Mouse (Mus musculus): ENCODE results near the gene Msx1. TPM values are rescaled to one million over a fixed set of nuclear protein-coding genes. Genes with fewer than 3 reads are reported as not detected.
A peak's percentile ranks its signal among the peaks of the same experiment; 100 is the strongest.

Msx1 gene
- polyA plus RNA-seq, 1 experiment from 2014 or later: 0.89 TPM

- Histone ChIP-seq H3K4me1 (replicated peaks; ENCODE audit: control insufficient read depth, insufficient read depth, low read length) (peaks cover 5% of the 10 kb centered on the region; the same call in 1 of the 2 replicates), H3K27me3 (replicated peaks; ENCODE audit: control insufficient read depth, insufficient read depth, low read length) (peaks cover 98% of the 10 kb centered on the region), H3K9ac (ENCODE audit: low read depth, low read length) (no peak overlapping the region), H3K27ac (ENCODE audit: low read depth, low read length) (no peak overlapping the region), H3K4me2 (replicated peaks; ENCODE audit: low read depth) (no peak overlapping the region), H3K4me3 (ENCODE audit: low read depth, low read length) (no peak overlapping the region), H3K36me3 (ENCODE audit: control insufficient read depth, insufficient read depth) (no peaks in the 10 kb centered on the region), H3K9me3 (ENCODE audit: control insufficient read depth) (0 out of 2 replicates have a peak, but pooled peaks cover 3% of the 10 kb centered on the region)
- no peak for TF ChIP-seq CTCF (IDR thresholded peaks at IDR 0.05; ENCODE audit: low read depth)
- no peak for ATAC-seq
- 2% methylated on average over 14 of the region's 14 CpGs for WGBS
Observed at GRCm38 (mm10) chr5:37828001-37828400, 3.6 kb upstream of the Msx1 start.

- Histone ChIP-seq H3K9me3 (ENCODE audit: control insufficient read depth) (0 out of 2 replicates have a peak, but pooled peaks cover 3% of the 10 kb centered on the region), H3K9ac (ENCODE audit: low read depth, low read length) (no peak overlapping the region), H3K27me3 (replicated peaks; ENCODE audit: control insufficient read depth, insufficient read depth, low read length) (peaks cover 98% of the 10 kb centered on the region), H3K36me3 (ENCODE audit: control insufficient read depth, insufficient read depth) (no peaks in the 10 kb centered on the region), H3K4me2 (replicated peaks; ENCODE audit: low read depth) (no peak overlapping the region), H3K4me1 (replicated peaks; ENCODE audit: control insufficient read depth, insufficient read depth, low read length) (peaks cover 5% of the 10 kb centered on the region; the same call in 1 of the 2 replicates), H3K27ac (ENCODE audit: low read depth, low read length) (no peak overlapping the region), H3K4me3 (ENCODE audit: low read depth, low read length) (no peak overlapping the region)
- WGBS: 4% methylated on average over 9 of the region's 9 CpGs
- TF ChIP-seq CTCF (IDR thresholded peaks at IDR 0.05; ENCODE audit: low read depth): no peak
- ATAC-seq: no peak
Observed at GRCm38 (mm10) chr5:37827626-37827950, 3.2 kb upstream of the Msx1 start.

GRCm38 (mm10) chr5:37826706-37827625, 2.6 kb upstream of the Msx1 start:
- Histone ChIP-seq H3K4me3 (ENCODE audit: low read depth, low read length) (no peak overlapping the region), H3K36me3 (ENCODE audit: control insufficient read depth, insufficient read depth) (no peaks in the 10 kb centered on the region), H3K9me3 (ENCODE audit: control insufficient read depth) (0 out of 2 replicates have a peak, but pooled peaks cover 3% of the 10 kb centered on the region), H3K4me1 (replicated peaks; ENCODE audit: control insufficient read depth, insufficient read depth, low read length) (peaks cover 5% of the 10 kb centered on the region; the same call in 1 of the 2 replicates), H3K9ac (ENCODE audit: low read depth, low read length) (no peak overlapping the region), H3K27ac (ENCODE audit: low read depth, low read length) (no peak overlapping the region), H3K27me3 (replicated peaks; ENCODE audit: control insufficient read depth, insufficient read depth, low read length) (peaks cover 98% of the 10 kb centered on the region), H3K4me2 (replicated peaks; ENCODE audit: low read depth) (0 out of 2 replicates have a peak overlapping the region, but pooled peaks have one; percentile 17)
- ATAC-seq: no peak
- WGBS: 3% methylated on average over 59 of the region's 59 CpGs
- TF ChIP-seq CTCF (IDR thresholded peaks at IDR 0.05; ENCODE audit: low read depth): no peak

GRCm38 (mm10) chr5:37825611-37826445, 1.4 kb upstream of the Msx1 start:
- Histone ChIP-seq H3K36me3 (ENCODE audit: control insufficient read depth, insufficient read depth) (no peaks in the 10 kb centered on the region), H3K9me3 (ENCODE audit: control insufficient read depth) (0 out of 2 replicates have a peak, but pooled peaks cover 3% of the 10 kb centered on the region), H3K4me1 (replicated peaks; ENCODE audit: control insufficient read depth, insufficient read depth, low read length) (peaks cover 5% of the 10 kb centered on the region; the same call in 1 of the 2 replicates), H3K27ac (ENCODE audit: low read depth, low read length) (no peak overlapping the region), H3K27me3 (replicated peaks; ENCODE audit: control insufficient read depth, insufficient read depth, low read length) (peaks cover 98% of the 10 kb centered on the region), H3K4me2 (replicated peaks; ENCODE audit: low read depth) (no peak overlapping the region), H3K4me3 (ENCODE audit: low read depth, low read length) (0 out of 2 replicates have a peak overlapping the region, but pooled peaks have one; percentile 9), H3K9ac (ENCODE audit: low read depth, low read length) (no peak overlapping the region)
- TF ChIP-seq CTCF (IDR thresholded peaks at IDR 0.05; ENCODE audit: low read depth): no peak
- no peak for ATAC-seq
- WGBS: 3% methylated on average over 37 of the region's 37 CpGs

GRCm38 (mm10) chr5:37825111-37825600, 773 bp upstream of the Msx1 start:
- H3K9me3 ChIP-seq (ENCODE audit: control insufficient read depth): 0 out of 2 replicates have a peak, but pooled peaks cover 3% of the 10 kb centered on the region
- ATAC-seq: no peak
- 0 out of 2 replicates have a peak overlapping the region, but pooled peaks have one; percentile 9 for H3K4me3 ChIP-seq (ENCODE audit: low read depth, low read length)
- no peak for TF ChIP-seq CTCF (IDR thresholded peaks at IDR 0.05; ENCODE audit: low read depth)
- H3K4me1 ChIP-seq (replicated peaks; ENCODE audit: control insufficient read depth, insufficient read depth, low read length): peaks cover 5% of the 10 kb centered on the region; the same call in 1 of the 2 replicates
- no peak overlapping the region for H3K4me2 ChIP-seq (replicated peaks; ENCODE audit: low read depth)
- H3K9ac ChIP-seq (ENCODE audit: low read depth, low read length): no peak overlapping the region
- H3K27ac ChIP-seq (ENCODE audit: low read depth, low read length): no peak overlapping the region
- no peaks in the 10 kb centered on the region for H3K36me3 ChIP-seq (ENCODE audit: control insufficient read depth, insufficient read depth)
- H3K27me3 ChIP-seq (replicated peaks; ENCODE audit: control insufficient read depth, insufficient read depth, low read length): peaks cover 97% of the 10 kb centered on the region
- 5% methylated on average over 7 of the region's 7 CpGs for WGBS

Measured in intestine, postnatal 0 days (tissue).